Mouse (Mus musculus) right cerebral cortex, adult 18-20 months (tissue): Measurements from ENCODE around the gene Gm13090.

Experiments used
- DNase-seq: peaks from one replicate; pipeline ENCODE4 v3.0.0; 2022; ENCODE audit warnings: mixed read lengths

Gm13090 gene

DNA sequence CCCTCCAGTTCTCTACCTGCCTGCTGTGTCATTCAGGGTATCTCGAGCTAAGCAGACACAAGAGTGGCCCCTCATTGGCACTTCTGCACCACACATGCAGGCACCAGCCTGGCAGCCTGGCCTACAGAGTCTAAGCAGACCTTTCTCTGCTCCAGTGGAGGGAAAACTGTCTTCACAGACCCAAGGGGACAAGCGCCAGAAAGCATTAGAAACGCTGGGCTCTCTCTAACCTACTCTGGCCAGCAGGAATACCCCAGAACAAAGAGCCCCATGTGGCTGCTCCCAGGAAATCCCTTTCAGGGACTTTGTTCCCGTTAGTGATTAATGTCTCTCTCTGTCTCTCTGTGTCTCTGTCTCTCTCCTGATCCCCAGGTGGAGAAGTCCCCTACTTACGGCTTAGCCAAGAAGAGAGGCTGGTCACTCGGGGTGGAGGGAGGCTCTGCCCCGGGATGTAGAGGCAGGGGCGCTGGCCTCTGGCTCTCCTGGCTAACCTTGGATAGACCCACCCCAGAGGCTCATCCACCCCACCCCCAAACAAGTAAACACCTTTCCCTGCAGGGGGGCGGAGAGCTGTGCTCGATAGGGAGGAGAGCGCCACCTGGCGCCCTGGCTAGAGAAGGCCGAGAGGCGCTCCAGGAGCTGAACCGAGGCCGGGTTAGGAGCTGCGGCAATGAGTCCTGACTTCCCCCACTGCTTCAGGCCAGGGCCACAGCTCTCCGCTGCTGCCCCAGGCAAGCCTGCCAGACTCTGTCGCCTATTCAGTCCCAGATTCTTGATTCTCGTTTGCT lies 49.9 kb downstream of the Gm13090 start:
- peak; percentile 91 for DNase-seq

DNA sequence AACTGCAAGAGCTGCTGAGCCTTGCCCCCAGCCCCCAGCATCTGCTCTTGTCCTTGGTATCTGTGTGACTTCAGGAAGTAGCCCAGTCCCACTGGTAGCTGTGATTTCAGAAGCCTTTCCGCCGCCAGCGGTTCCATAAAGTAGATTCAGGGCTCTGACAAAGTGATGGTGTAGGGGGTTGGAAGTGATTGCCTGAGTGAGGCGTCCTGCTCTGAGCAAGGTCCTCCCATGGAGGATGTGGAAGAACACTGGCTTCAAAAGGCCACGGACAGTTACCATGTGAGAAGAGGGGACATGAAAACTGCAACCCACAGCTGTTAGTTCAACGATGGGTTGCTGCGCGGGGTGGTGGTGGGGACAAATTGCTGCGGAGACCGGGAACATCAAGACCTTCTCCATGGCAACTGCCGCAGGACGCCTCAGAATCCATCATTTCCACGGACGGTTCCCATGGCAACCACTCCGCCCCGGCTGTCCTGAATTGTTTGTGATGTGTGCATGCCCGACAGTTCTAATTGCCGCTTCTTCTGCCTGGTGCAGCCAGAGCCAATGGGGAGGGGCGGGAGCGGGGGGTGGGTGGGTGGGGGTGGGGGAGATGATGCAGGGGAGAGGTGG lies 51.1 kb downstream of the Gm13090 start:
- DNase-seq: peak; percentile 95
